Mouse (Mus musculus) lung, postnatal 0 days (tissue): ENCODE measurements at regions not wholly inside any gene's neighbourhood (a gene's known extent, or its start where the extent isn't known, plus 50 kb on each side); places are given as distances from the start of the nearest gene placed in this dataset.

Experiments
- CTCF ChIP-seq: IDR thresholded peaks from 2 replicates; pipeline ENCODE4 v1.5.1; 2016; ENCODE audit warnings: antibody characterized with exemption, mild to moderate bottlenecking
- EP300 ChIP-seq: IDR thresholded peaks from 2 replicates; pipeline ENCODE4 v1.6.1; 2016; ENCODE audit warnings: antibody characterized with exemption, mild to moderate bottlenecking, control low read depth

GRCm38 (mm10) chr16:39191861-39192260, 299.4 kb downstream of the Igsf11 start:
- TF ChIP-seq EP300 (no peak), CTCF (no peak)
